Mouse (Mus musculus) erythroid progenitor cell, adult 5-6 weeks (primary cell): ENCODE measurements around the gene Fxyd6. TPM values are rescaled to one million over a fixed set of nuclear protein-coding genes. Genes with fewer than 3 reads are reported as not detected.

ENCODE experiments used
- ATAC-seq: replicated peaks from 2 replicates; pipeline ENCODE4 v1.8.0; 2016; ENCODE audit warnings: moderate number of reproducible peaks, mild to moderate bottlenecking, moderate TSS enrichment, inconsistent platforms; ENCODE audit not compliant: poor library complexity, low FRiP score, severe bottlenecking
- total RNA-seq, 2 experiments: library from RNA; stranded (forward) in 1 of 2; stranded (reverse) in 1 of 2; fragments of 150-400 nt in 1 of 2; fragments of 186-747, 209-891 nt in 1 of 2; gene quantifications; 2 replicates each; pipeline versions ENCODE4 v1.2.3 to v1.2.4; 2015 to 2017; ENCODE audit warnings: low replicate concordance in 2 of 2

Fxyd6 gene
- total RNA-seq, 2 experiments from 2014 or later = not detected

DNA sequence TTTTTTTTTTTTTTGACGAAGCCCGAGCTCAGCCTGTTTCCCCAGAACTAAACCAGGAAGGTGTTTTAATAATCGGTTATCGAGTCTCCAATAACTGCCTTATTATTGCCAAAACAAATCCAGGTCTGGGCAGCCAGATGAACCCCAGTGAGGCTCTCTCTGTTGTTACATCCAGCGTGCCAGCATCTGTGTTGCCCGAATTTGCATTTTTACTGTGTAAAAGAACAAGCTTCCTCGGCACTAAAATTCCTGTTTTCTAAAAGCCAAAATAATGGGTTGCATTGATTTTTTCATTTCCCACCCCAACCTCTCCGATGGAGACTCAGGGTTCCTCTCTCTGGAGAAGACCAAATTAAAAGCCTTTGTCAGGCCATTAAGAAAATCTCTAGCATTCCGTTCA lies 63.1 kb downstream of the Fxyd6 start:
- ATAC-seq = no peak

DNA sequence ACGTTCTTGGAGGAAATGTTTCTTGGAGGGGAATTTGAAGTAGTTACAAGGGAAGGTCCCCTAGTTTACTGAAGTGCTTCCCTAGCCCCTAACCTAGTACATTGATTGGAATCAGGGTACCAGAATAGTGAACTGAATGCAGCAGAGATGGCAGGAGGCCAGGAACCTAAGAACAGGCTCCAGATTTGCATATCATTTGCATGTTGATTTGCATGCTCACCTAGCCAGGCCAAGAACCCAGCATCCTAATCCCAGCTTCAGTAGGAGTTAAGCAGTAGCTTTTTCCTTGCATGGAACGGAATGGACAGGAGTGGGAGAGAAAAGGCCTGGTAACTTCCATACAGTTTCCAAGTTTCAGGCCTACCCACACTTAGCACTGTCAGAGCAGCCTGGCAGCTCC lies 64.2 kb downstream of the Fxyd6 start:
- ATAC-seq = no peak

DNA sequence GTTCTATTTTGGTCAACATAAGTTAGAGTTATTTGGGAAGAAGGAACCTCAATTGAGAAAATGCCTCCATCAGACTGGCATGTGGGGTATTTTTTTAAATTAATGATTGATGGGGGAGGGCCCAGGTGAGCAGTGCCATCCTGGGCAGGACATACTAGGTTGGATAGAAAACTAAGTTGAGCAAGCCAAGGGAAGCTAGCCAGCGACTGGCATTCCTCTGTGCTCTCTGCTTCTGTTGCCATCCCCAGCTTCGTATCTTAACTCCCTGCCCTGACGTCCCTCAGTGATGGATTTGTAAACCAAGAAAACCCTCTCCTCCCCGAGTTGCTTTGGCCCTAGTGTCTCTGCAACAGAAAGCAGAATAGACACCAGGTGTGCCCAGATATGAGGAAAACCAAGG lies 69.0 kb downstream of the Fxyd6 start:
- no peak for ATAC-seq

DNA sequence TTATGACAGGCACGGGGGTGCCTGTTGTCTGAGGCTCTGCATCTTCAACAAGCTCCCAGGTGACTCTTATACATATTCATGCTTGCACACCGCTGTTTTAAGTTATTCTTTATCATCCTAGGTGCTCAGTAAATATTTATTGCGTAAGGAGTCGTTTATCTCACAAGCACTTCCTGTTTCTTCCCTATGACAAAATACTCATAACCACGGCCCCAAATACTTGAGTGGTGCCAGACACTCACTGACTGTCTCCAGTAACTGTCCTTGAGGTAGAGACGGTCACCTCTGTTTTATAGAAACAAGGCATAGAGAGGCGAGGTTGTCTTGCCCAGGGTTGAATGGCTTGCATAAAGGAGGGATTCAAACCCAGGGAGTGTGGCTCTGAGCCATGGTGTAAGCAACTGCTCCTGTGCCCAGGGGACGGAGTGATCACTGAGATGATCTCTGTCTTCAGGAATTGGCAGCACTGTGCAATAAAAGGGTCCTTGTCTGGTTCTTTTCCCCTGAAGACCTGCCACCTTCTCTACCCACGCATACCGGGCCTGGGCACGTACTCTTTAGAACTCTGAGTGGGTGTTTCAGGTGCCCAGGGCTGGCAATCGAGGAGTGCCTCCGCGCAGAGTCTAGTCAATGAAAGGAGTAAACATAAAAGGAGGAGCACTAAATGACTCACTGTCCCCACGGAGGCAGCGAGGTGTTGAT lies 70.2 kb downstream of the Fxyd6 start:
- no peak for ATAC-seq

DNA sequence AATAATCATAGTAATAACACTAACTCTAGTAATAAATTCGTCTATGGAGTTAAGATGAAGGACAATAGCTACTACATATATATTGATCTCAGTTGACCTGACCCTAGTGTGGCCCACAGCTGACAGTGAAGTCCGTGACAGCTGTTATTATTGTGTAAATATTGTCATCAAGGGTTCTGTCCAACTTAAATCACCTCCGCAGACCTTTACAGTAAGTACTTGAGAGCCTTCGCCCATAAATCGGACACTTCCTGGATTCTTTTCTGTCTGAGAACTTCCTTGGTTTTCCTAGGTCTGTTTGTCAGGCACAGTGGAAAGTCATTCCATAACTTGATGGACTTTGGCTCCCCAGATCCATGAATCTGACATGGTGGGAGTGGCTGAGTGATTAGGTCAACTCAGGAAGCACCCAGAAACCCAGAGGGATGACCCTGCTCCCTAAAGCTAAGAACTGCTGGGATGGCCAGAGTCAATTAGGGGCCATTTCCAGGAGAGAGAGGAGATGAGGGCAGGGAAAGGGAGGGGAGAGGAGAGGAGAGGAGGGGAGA lies 74.3 kb downstream of the Fxyd6 start:
- no peak for ATAC-seq

Other genes with a start within 250 kb of the Fxyd6 start
- not detected in 2 replicates for gene Scn4b, start 231.8 kb upstream of the Fxyd6 start, total RNA-seq (2015; ENCODE audit: low replicate concordance)
- gene Scn4b, start 231.8 kb upstream of the Fxyd6 start, total RNA-seq (2017; ENCODE audit: low replicate concordance) = not detected in 2 replicates
- gene BC049352, start 188.2 kb upstream of the Fxyd6 start, total RNA-seq (2015; ENCODE audit: low replicate concordance) = not detected in 2 replicates
- gene BC049352, start 188.2 kb upstream of the Fxyd6 start, total RNA-seq (2017; ENCODE audit: low replicate concordance) = not detected in 2 replicates
- not detected in 2 replicates for gene Tmprss4, start 166.1 kb upstream of the Fxyd6 start, total RNA-seq (2015; ENCODE audit: low replicate concordance)
- gene Tmprss4, start 166.1 kb upstream of the Fxyd6 start, total RNA-seq (2017; ENCODE audit: low replicate concordance) = not detected in 2 replicates
- 2.2 and 6.3 TPM in 2 replicates for gene Il10ra, start 101.0 kb upstream of the Fxyd6 start, total RNA-seq (2015; ENCODE audit: low replicate concordance)
- gene Il10ra, start 101.0 kb upstream of the Fxyd6 start, total RNA-seq (2017; ENCODE audit: low replicate concordance) = 3.7 and 4.8 TPM in 2 replicates
- not detected in 2 replicates for gene Tmprss13, start 51.1 kb upstream of the Fxyd6 start, total RNA-seq (2015; ENCODE audit: low replicate concordance)
- gene Tmprss13, start 51.1 kb upstream of the Fxyd6 start, total RNA-seq (2017; ENCODE audit: low replicate concordance) = not detected in 2 replicates
- 2.5 TPM in 1 of 2 replicates, not detected in the other for gene Fxyd2, start 29.5 kb downstream of the Fxyd6 start, total RNA-seq (2015; ENCODE audit: low replicate concordance)
- gene Fxyd2, start 29.5 kb downstream of the Fxyd6 start, total RNA-seq (2017; ENCODE audit: low replicate concordance) = not detected in 2 replicates
- not detected in 2 replicates for gene Dscaml1, start 56.4 kb downstream of the Fxyd6 start, total RNA-seq (2015; ENCODE audit: low replicate concordance)
- gene Dscaml1, start 56.4 kb downstream of the Fxyd6 start, total RNA-seq (2017; ENCODE audit: low replicate concordance) = not detected in 2 replicates